Mouse (Mus musculus): ENCODE data around the gene Wfdc12. TPM values are rescaled to one million over a fixed set of nuclear protein-coding genes. Genes with fewer than 3 reads are reported as not detected.
"Not testable (repeated sequence)": the region's sequence is repeated elsewhere in the genome, so short reads cannot be mapped to it uniquely, and the experiment has no call there.

Gene Wfdc12
- polyA plus RNA-seq, 1 experiment from 2014 or later, result not detected

DNA sequence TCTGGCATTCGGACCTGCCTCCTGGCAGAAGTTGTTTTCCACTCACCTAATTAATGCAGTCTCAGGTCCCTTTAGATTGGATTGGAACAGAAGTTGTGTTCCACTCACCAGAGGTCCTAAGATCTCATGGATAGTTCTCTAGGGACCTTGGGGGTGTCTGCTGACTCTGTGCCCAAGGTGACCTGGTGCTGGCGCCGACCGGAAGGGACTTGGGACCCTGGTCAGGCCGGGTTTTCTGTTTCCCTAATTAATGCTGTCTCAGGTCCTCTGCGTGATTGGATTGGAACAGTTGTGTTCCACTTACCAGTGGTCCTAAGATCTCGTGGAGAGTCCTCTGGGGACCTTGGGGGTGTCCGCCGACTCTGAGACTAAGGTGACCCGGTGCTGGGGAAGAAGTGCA, 15.6 kb upstream of the Wfdc12 start:
- H3K9me3 ChIP-seq (replicated peaks; ENCODE audit: control insufficient read depth, low read length); H3K4me1 ChIP-seq (ENCODE audit: control insufficient read depth, insufficient read depth, low read length); ATAC-seq (replicated peaks; ENCODE audit: insufficient number of reproducible peaks, low FRiP score, low TSS enrichment); H3K4me3 ChIP-seq (ENCODE audit: low read depth, low read length); H3K4me2 ChIP-seq; H3K27ac ChIP-seq (ENCODE audit: low read depth, low read length); H3K36me3 ChIP-seq (ENCODE audit: control insufficient read depth, insufficient read depth, low read length); H3K9ac ChIP-seq (ENCODE audit: low read depth, low read length); H3K27me3 ChIP-seq (ENCODE audit: control insufficient read depth, insufficient read depth, low read length): not testable (repeated sequence)
- WGBS (ENCODE audit: insufficient replicate concordance), result 88% methylated on average over 10 of the region's 10 CpGs

DNA sequence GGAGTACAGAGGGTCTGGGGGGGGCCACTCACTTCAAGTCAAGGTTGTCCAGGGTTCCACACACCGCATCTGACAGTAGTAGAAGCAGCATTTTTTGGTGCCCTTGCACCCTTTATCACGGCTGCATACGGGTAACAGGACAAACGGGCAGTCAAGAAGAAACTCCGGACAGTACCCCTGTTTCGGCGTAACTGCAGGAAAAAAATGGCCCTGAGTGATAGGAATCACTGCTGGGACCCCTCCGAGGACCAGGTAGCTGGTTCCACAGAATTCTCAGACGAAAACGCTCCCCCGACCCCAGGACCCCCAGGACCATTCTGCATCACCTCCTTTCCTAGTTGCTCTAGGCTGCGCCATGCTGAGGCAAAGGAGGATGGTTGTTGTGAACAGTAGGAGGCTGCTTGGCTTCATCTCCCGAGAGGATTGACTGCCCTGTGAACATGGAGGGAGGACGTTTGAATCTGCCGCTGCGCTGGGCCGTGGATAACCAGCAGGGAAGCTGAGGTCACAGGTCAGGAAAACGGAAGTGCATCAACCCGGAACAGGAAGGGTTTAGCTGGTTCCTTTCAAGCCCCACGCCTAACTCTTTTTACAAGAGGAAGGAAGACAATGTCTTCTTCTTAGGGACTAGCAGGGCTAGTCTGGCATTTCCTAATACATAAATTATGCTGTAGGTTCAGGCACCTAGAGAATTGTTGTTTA, 9.4 kb upstream of the Wfdc12 start, which contains the start of gene Wfdc15a:
TSS of gene Wfdc15a (minus strand) at position 505 of the 702 bp plus-strand sequence.
- H3K27me3 ChIP-seq (ENCODE audit: control insufficient read depth, insufficient read depth, low read length), result no peaks in the 10 kb centered on the region
- no peak for ATAC-seq (replicated peaks; ENCODE audit: insufficient number of reproducible peaks, low FRiP score, low TSS enrichment)
- no peak within 1 kb of the TSS for H3K4me2 ChIP-seq
- H3K27ac ChIP-seq (ENCODE audit: low read depth, low read length), result no peak within 1 kb of the TSS
- no peak within 1 kb of the TSS for H3K9ac ChIP-seq (ENCODE audit: low read depth, low read length)
- H3K9me3 ChIP-seq (replicated peaks; ENCODE audit: control insufficient read depth, low read length), result no peaks in the 10 kb centered on the region
- no peaks in the 10 kb centered on the region for H3K36me3 ChIP-seq (ENCODE audit: control insufficient read depth, insufficient read depth, low read length)
- H3K4me1 ChIP-seq (ENCODE audit: control insufficient read depth, insufficient read depth, low read length), result no peaks in the 10 kb centered on the region
- WGBS (ENCODE audit: insufficient replicate concordance), result 76% methylated on average over 20 of the region's 20 CpGs
- H3K4me3 ChIP-seq (ENCODE audit: low read depth, low read length), result no peak within 1 kb of the TSS

DNA sequence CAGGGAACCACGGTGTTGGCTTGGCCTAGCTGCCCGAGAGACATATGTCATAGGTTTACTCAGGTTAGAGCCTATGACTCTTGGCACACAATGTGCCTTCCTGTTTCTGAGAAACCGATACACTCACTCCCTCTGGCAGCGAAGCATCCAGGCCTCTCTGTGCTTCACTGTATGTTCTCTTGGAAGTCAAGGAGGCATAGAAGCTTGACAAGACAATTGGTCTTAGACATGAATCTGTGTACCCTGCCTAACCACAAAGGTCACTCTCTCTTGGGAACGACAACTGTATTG, 6.2 kb upstream of the Wfdc12 start:
- Histone ChIP-seq H3K4me1 (ENCODE audit: control insufficient read depth, insufficient read depth, low read length) (no peaks in the 10 kb centered on the region), H3K9me3 (replicated peaks; ENCODE audit: control insufficient read depth, low read length) (no peaks in the 10 kb centered on the region), H3K27me3 (ENCODE audit: control insufficient read depth, insufficient read depth, low read length) (no peaks in the 10 kb centered on the region), H3K4me2 (no peak overlapping the region), H3K9ac (ENCODE audit: low read depth, low read length) (no peak overlapping the region), H3K36me3 (ENCODE audit: control insufficient read depth, insufficient read depth, low read length) (no peaks in the 10 kb centered on the region), H3K27ac (ENCODE audit: low read depth, low read length) (no peak overlapping the region), H3K4me3 (ENCODE audit: low read depth, low read length) (no peak overlapping the region)
- WGBS (ENCODE audit: insufficient replicate concordance), result 80% methylated on average over 5 of the region's 5 CpGs
- no peak for ATAC-seq (replicated peaks; ENCODE audit: insufficient number of reproducible peaks, low FRiP score, low TSS enrichment)

DNA sequence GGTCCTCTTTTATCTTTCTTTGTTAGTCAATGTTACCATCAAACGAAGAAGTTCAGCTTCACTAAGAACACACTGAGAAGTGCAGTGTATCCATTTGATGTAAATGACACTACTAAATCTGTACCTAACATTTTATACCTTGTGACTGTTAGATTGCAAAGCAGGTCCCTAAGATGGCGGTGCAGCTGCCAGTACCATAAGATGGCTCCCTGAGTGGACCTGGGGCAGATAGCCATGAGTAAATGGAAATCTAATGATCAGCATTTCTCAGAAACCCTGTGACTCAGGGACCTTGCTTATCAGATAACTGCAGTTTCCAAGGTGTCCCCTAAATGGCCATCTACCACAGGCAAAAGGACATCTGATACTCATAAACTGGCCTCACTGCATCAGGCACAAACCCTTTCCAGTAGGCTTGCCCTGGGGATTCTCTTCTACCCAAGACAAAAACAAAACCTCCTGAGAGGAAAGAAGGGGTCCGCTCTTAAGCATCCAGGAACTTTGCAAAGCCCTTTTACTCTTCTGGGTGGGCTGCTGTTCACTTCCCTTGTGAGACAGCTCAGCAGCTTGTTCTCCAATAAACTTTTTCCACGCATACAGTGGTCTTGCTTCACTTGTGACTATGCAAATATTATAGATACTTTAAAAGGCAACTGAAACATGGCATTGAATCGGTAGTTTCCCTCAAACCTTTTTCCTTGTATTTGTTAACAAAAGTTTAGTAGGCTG, 5.7 kb upstream of the Wfdc12 start:
- no peaks in the 10 kb centered on the region for H3K4me1 ChIP-seq (ENCODE audit: control insufficient read depth, insufficient read depth, low read length)
- H3K4me2 ChIP-seq, result no peak overlapping the region
- H3K27me3 ChIP-seq (ENCODE audit: control insufficient read depth, insufficient read depth, low read length), result no peaks in the 10 kb centered on the region
- no peak for ATAC-seq (replicated peaks; ENCODE audit: insufficient number of reproducible peaks, low FRiP score, low TSS enrichment)
- no peaks in the 10 kb centered on the region for H3K9me3 ChIP-seq (replicated peaks; ENCODE audit: control insufficient read depth, low read length)
- no peak overlapping the region for H3K4me3 ChIP-seq (ENCODE audit: low read depth, low read length)
- H3K36me3 ChIP-seq (ENCODE audit: control insufficient read depth, insufficient read depth, low read length), result no peaks in the 10 kb centered on the region
- WGBS (ENCODE audit: insufficient replicate concordance), result 77% methylated on average over 5 of the region's 5 CpGs
- H3K9ac ChIP-seq (ENCODE audit: low read depth, low read length), result no peak overlapping the region
- H3K27ac ChIP-seq (ENCODE audit: low read depth, low read length), result no peak overlapping the region

DNA sequence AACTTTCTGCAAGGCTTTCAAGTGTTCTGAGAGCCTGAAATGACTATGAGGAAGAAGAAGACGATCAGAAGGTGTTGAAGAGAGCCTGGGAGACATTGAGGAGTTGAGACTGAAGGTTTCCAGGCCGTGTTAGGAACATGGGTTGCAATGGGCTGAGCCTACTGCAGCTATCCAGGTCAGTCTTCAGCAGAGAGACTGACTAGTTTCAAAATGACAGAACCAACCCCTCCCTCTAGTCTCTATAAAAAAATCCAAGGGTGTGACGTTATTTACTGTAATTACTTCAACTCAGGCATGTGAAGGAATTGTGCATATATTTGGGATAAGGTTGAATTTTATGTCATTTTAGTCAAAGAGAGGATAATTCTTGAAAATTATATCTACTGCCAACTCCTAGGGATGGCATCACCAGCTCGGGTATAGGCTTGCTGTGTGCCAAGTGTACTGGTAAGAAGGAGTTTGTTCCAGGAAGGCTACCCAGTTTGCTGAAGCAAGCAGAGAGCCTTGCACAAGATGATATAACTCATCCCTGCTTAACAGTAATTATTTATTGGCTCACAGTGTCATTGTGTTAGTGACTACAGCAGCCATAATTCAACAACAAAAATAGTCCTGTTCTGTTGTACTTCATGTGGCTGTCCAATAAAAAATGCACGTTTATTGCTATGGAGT, 4.7 kb upstream of the Wfdc12 start:
- H3K27ac ChIP-seq (ENCODE audit: low read depth, low read length), result no peak overlapping the region
- H3K9ac ChIP-seq (ENCODE audit: low read depth, low read length), result no peak overlapping the region
- H3K9me3 ChIP-seq (replicated peaks; ENCODE audit: control insufficient read depth, low read length), result no peaks in the 10 kb centered on the region
- no peaks in the 10 kb centered on the region for H3K4me1 ChIP-seq (ENCODE audit: control insufficient read depth, insufficient read depth, low read length)
- H3K36me3 ChIP-seq (ENCODE audit: control insufficient read depth, insufficient read depth, low read length), result no peaks in the 10 kb centered on the region
- ATAC-seq (replicated peaks; ENCODE audit: insufficient number of reproducible peaks, low FRiP score, low TSS enrichment), result no peak
- no peak overlapping the region for H3K4me3 ChIP-seq (ENCODE audit: low read depth, low read length)
- H3K27me3 ChIP-seq (ENCODE audit: control insufficient read depth, insufficient read depth, low read length), result no peaks in the 10 kb centered on the region
- no peak overlapping the region for H3K4me2 ChIP-seq
- 71% methylated on average over 5 of the region's 5 CpGs for WGBS (ENCODE audit: insufficient replicate concordance)

DNA sequence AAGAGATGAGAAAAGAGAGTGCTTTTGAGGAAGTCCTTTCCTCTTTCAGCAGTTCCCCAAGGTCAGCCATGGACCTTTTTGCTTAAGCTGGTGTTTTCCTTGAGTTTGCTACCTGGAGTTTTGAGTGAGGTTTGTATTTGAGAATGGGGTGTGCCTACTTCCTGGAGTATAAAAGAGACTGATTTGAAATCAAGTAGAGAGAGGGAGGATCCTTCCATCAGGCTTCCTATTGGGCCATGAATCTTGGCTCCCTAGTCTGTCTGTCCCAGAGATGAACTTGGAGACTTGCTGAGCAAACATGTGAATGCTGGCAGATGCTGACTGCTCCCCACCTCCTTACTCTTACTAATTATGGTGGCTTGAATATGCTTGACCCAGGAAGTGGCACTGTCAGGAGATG, 1.9 kb upstream of the Wfdc12 start:
- Histone ChIP-seq H3K36me3 (ENCODE audit: control insufficient read depth, insufficient read depth, low read length) (no peaks in the 10 kb centered on the region), H3K4me3 (ENCODE audit: low read depth, low read length) (no peak overlapping the region), H3K4me1 (ENCODE audit: control insufficient read depth, insufficient read depth, low read length) (no peaks in the 10 kb centered on the region), H3K9ac (ENCODE audit: low read depth, low read length) (no peak overlapping the region), H3K9me3 (replicated peaks; ENCODE audit: control insufficient read depth, low read length) (no peaks in the 10 kb centered on the region), H3K27me3 (ENCODE audit: control insufficient read depth, insufficient read depth, low read length) (no peaks in the 10 kb centered on the region; the same call in 1 of the 2 replicates), H3K4me2 (no peak overlapping the region), H3K27ac (ENCODE audit: low read depth, low read length) (no peak overlapping the region)
- no peak for ATAC-seq (replicated peaks; ENCODE audit: insufficient number of reproducible peaks, low FRiP score, low TSS enrichment)

DNA sequence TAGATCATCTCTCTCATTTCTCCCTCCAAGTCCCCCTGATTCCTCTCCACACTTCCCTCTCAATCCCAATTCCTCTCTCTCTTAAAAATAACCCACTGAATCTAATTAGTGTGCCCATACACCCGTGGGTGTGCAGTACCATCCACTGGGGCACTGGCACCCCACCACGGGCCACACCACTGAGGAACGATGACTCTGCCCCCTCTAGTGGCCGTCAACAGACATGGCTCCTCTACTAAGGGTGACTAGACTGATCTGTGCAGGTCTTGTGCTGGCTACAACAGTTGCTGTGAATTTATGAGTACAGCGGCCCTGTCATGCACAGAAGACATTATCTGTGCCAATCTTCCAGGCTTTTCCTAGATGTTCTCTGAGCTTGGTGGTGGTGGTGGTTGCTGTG, 1.7 kb downstream of the Wfdc12 start:
- Histone ChIP-seq H3K4me1 (ENCODE audit: control insufficient read depth, insufficient read depth, low read length) (no peaks in the 10 kb centered on the region), H3K36me3 (ENCODE audit: control insufficient read depth, insufficient read depth, low read length) (no peaks in the 10 kb centered on the region), H3K9ac (ENCODE audit: low read depth, low read length) (no peak overlapping the region), H3K9me3 (replicated peaks; ENCODE audit: control insufficient read depth, low read length) (no peaks in the 10 kb centered on the region), H3K4me3 (ENCODE audit: low read depth, low read length) (no peak overlapping the region), H3K27me3 (ENCODE audit: control insufficient read depth, insufficient read depth, low read length) (no peaks in the 10 kb centered on the region; the same call in 1 of the 2 replicates), H3K4me2 (no peak overlapping the region), H3K27ac (ENCODE audit: low read depth, low read length) (no peak overlapping the region)
- 26% methylated on average over 5 of the region's 5 CpGs for WGBS (ENCODE audit: insufficient replicate concordance)
- no peak for ATAC-seq (replicated peaks; ENCODE audit: insufficient number of reproducible peaks, low FRiP score, low TSS enrichment)

DNA sequence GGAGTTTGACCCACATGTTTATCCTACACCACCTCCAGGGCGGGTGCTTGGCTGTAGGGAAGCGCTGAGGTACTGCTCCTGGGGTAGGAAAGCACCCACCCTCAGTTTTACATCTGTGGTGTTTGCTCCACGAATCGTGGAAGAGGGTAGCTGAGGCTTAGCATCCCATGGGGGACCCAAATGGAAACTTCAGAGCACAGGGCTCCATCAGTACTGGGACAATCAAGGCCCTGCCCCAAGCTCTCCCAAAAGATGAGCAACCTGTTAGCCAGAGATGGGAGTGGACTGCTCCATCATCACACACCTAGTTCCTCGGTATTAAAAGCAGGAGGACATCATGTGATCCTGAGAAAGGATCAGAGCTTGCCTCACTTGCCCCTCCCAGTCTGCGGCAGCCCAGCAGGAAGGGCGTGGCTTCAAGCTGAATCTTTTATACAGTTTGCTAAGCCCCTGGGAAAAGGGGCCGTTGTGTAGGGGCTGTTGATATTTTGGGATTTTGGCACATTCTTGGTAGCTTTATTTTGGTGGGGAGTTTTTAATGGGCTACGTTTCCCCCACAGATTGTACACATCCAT, 6.2 kb downstream of the Wfdc12 start:
- ATAC-seq (replicated peaks; ENCODE audit: insufficient number of reproducible peaks, low FRiP score, low TSS enrichment), result no peak
- no peaks in the 10 kb centered on the region for H3K36me3 ChIP-seq (ENCODE audit: control insufficient read depth, insufficient read depth, low read length)
- H3K4me3 ChIP-seq (ENCODE audit: low read depth, low read length), result no peak overlapping the region
- H3K27me3 ChIP-seq (ENCODE audit: control insufficient read depth, insufficient read depth, low read length), result peaks cover 2% of the 10 kb centered on the region; the same call in 1 of the 2 replicates
- H3K27ac ChIP-seq (ENCODE audit: low read depth, low read length), result no peak overlapping the region
- 38% methylated on average over 9 of the region's 9 CpGs for WGBS (ENCODE audit: insufficient replicate concordance)
- no peaks in the 10 kb centered on the region for H3K4me1 ChIP-seq (ENCODE audit: control insufficient read depth, insufficient read depth, low read length)
- H3K9ac ChIP-seq (ENCODE audit: low read depth, low read length), result no peak overlapping the region
- H3K4me2 ChIP-seq, result no peak overlapping the region
- H3K9me3 ChIP-seq (replicated peaks; ENCODE audit: control insufficient read depth, low read length), result no peaks in the 10 kb centered on the region

All from heart, embryonic 11.5 days (tissue).